Mouse (Mus musculus): ENCODE measurements around the gene Gapdhs.
A peak's percentile ranks its signal among the peaks of the same experiment; 100 is the strongest.
"Not testable (repeated sequence)": the region's sequence is repeated elsewhere in the genome, so short reads cannot be mapped to it uniquely, and the experiment has no call there.

Gapdhs gene

DNA sequence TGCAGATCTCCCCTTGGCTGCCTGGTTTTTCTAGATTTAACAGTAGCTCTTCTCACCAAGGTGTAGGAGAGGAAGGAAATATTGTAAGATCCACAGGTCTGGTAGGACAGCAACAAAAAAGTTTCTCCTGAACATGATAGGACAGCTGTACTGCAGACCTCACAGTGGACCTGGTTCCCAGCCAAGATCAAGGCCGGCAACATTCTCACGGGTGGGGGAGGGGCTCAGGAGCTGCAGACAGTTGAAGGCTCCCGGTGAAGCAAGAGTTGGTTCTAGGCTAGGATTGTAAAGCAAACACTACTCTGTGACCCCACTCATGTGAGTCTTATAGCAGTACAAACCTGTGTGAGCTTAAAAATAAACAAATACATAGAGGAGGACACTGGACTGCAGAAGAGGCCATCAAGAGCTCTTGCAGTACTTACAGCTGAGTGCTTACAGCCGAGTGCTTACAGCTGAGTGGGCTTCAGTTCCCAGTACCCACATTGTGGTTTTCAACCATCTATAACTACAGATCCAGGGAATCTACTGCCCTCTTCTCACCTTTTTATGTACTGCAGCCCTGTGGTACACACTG is 629 bp upstream of the Gapdhs start:
- peak; percentile 36 to 53 for DNase-seq

DNA sequence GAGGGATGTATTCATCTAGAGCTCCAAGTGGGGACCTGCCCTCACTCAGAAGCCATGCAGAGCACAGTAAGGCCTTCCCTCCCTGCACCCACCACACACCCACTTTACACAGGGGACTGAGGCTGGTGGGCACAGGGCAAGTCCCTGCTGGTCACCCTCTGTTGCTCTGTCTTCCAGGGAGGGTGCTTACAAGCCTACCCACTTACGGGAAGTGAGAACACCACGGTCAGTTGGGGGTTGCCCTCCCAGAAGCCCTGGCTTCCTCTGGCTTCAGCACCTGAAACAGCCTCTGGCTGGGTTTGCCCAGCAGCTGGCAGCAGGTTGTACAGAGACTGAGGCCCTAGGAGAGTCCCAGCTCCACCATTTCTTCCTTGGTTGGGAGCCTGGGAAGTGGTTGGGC is 911 bp downstream of the Gapdhs start:
- not testable (repeated sequence) for DNase-seq

DNA sequence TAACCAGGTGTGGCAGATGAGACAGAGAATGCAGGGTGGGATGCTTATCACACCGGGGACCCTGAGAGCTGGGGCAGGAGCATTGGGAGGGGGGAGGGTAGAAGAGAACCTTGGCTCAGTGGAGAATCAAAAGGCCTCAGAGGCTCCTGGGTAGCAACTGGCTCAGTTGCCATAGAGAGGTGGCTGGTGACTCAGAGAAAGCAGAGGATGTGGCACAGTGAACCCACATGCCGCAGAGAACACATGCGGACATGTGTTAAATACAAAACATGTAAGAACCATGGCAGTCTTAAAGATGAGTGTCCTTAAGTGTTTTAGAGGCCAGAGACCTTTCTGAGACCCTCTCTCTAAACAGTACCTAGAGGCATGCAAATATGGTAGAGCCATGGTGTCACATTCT is 7.3 kb downstream of the Gapdhs start:
- DNase-seq = no peak

DNA sequence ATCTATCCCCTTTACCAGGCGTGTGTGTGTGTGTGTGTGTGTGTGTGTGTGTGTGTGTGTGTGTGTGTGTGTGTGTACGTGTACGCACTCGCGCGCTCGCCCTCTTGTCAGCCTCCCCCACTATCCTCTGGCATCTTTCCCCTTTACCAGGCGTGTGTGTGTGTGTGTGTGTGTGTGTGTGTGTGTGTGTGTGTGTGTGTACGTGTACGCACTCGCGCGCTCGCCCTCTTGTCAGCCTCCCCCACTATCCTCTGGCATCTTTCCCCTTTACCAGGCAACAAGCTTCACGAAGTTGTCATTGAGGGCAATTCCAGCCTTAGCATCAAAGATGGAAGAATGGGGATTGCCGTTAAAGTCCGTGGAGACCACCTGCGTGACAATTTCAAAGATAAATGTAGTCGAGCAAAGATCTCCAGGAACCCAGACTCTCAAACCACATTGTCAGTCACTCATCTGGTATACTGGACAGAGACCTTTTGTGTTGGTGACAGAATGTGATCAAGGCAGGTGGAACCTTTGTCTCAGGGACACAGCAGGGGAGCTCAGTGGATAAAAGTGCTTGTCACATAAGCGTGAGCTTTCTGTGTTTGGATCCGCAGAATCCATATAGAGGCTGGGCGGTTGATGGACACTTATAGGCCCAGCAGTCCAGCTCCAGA is 13.3 kb downstream of the Gapdhs start:
- peak; percentile 64 to 65 for DNase-seq

DNA sequence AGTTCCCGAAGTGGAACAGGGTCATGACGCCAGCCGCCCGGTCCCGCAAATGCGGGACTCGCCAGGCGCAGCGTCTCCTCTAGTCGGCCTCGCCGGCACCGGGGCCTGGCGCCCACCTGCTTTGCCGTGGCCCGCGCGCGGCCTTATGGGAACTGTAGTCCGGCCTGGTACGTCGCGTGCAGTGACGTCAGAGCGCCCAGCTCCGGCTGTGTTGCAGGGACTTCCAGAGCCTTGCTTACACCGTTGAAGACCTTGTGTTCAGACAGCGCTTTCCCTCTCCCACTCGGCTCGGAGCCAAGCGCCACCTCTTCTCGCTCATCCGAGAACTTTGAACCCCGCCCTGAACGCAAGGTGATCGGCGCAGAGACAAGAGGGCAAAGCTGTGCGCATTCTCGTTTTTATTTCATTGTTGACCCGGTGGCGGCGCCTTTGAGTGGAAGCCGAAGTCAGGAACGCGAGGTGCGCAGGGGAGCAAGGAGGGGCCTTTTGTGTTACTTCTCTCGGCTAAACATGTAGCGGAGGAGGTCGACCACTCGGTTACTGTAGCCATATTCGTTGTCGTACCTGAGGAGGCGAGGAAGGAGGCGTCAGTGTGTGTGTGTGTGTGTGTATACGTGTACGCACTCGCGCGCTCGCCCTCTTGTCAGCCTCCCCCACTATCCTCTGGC is 14.0 kb downstream of the Gapdhs start, which contains the start of gene Tmem147:
Gene Tmem147, minus strand, starts transcription at position 145 of the 668 bp plus-strand sequence.
- DNase-seq = peak; percentile 99

DNA sequence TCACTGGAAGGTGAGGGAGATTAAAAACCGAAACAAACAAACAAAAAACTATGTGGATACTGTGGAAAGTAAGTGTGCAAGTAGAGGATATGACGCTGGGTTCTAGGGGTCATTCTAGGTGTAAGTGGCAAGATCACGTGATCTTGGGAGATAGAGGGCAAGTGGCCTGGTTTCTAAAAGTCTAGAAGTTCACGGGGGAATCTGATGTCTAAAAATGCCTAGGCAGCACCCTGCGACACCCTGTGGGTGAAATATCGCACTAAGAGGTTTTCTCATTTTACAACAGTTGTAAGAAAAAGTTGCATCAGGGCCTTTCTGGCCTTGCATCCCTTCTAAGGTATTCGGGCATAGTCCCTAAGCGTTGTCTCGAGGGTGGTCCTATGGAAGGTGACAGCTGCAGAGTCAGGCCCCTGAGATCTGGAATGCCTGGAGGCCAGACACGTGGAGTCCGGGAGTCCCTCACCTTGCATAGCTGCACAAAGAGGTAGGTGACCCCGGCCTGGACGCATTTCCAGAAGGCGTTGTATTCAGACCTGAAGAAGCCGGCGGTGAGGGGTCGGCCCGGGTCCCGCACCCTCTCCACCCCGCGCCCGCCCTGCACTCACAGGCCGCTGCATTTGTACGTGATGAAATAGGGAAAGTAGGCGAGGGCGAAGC is 14.6 kb downstream of the Gapdhs start:
- DNase-seq = no peak

DNA sequence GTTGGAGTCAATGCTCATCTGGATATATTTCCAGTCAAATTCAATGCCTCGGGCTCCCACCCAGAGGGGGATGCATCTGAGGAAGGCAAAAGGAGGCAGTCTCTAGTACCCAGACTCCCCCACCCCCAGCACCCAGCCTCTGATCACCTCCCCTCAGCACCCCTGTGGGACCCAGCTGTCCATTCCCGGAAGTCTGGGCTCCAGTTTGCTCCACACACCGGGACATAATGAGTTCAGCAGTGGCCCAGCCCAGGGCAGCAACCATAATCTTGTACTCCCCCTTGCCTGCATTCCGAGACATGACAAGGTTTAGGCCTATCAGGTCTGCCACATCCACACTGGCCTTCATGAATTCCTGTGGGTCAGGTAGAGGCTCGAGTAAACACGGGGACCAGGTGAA is 15.3 kb downstream of the Gapdhs start:
- peak in 1 of 2 experiments; percentile 30 for DNase-seq

DNA sequence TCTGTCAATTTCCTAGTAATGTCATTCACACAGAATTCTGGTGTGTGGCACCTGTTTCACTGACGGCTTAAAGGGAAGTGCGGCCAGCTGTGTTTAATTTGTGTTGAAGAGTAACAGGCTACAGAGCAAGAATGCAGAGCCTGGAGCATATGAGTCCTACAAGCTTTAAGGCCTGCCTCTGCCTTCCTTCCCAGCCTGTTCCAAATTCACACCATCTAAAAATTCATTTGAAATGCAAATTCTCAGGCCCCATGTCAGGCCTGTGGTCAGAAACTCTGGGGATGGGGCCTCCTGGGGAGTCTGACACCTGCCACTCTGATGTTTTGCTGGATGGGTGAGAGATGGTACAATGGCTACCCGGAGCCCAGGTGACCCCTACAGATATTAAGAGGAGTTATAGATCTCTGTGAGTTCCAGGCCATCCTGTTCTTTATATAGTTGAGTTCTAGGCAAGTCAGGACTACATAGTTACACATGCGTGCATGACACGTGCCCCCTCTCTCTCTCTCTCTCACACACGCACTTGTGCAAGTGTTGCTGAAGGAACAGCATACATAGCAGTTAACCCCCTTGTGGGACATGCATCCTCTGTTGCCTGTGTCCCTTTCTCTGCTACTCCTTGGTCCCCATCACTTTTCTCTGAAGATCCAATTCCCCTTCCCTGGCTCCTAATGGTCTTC is 20.1 kb downstream of the Gapdhs start:
- no peak for DNase-seq

DNA sequence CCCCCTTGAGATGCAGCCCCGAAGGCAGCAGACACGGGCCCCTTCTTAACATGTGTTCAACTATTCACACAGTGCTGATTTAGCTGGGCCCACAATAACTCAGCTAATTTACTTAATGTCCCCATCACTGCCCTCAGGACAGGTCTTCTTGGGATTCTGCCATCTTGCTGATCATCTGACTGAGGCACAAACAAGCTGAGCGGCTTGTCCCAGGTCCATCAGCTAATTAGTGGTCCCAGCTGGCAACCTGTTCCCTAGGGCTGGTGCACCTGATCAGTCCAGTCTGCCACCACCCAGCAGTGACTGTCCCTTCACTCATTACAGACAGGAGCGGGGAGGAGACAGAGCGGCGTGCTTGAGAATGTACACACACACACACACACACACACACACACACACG is 22.2 kb downstream of the Gapdhs start:
- peak; percentile 73 to 75 for DNase-seq

DNA sequence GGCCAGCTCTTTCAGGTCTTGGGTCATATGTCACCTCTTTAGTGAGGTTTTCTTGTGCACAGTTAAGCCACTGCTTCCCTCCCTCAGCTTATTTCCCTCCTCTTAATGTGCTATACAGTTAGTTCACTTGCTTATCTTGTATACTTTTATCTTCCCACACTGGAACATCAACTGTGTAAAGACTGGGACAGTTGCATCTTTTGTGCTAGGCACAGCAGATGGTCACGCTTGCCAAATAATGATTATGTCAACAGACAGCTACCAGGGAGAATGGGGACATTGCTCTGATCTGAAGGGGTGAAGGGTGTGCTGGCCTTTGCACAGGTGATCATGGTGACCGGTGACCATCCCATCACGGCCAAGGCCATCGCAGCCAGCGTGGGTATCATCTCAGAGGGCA is 23.8 kb downstream of the Gapdhs start:
- DNase-seq = no peak

DNA sequence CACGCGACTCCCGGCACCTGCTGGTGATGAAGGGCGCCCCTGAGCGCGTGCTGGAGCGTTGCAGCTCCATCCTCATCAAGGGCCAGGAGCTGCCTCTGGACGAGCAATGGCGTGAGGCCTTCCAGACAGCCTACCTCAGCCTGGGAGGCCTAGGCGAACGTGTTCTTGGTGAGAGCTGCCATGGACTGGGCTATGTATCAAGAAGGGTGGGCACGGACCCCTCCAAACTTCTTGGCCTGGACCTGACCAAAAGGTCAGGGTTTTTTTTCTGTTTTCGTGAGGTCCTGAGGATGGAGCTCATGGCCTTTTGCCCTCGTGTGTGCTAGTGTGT is 25.8 kb downstream of the Gapdhs start:
- DNase-seq = no peak

DNA sequence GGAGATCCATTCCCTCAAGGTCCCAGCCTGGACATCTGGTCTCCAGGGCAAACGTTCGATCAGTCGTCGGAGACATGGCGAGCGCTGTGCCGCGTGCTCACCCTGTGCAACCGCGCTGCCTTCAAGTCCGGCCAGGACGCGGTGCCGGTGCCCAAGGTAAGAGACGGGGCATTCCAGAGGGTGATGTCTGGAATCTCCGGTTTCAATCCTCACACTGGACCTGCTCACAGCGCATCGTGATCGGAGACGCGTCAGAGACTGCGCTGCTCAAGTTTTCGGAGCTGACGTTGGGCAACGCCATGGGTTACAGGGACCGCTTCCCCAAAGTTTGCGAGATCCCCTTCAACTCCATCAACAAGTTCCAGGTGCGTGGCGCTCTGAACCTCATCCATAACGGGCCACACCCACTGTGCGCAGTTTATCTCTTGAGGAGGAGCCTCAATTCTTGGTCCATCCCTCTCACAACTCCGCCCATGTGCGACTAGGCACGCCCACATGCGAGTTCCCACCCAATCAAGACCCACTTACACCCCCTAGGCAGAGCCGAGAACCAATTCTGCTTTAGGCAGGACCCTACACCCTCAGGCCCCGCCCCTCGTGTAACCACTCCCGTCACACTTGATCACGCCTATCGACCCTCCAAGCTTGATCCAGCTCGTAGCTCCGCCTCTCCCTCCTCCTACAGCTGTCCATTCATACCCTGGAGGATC is 26.3 kb downstream of the Gapdhs start:
- peak; percentile 67 to 82 for DNase-seq

DNA sequence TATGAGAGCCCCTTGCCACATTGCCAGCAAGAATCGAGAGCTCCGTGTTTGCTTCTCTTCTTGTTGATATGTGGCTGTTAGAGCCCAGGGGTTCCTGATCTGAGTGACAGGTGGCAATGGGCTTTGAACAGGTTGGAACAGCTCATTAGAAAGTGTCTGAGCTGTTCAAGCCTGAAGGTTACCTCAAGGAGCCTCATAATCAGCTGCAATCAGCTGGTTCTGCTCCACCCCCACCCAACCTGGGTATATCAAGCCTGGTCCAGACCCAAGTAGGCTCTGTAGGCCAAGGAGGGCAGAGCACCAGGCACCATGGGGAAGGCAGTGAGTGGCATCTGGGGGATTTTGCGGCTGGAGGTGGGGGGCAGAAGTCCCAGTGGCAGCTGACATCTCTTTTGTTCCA is 31.5 kb downstream of the Gapdhs start, which contains the start of gene Atp4a:
Gene Atp4a, plus strand, starts transcription at position 268 of the 400 bp plus-strand sequence.
- no peak for DNase-seq

DNA sequence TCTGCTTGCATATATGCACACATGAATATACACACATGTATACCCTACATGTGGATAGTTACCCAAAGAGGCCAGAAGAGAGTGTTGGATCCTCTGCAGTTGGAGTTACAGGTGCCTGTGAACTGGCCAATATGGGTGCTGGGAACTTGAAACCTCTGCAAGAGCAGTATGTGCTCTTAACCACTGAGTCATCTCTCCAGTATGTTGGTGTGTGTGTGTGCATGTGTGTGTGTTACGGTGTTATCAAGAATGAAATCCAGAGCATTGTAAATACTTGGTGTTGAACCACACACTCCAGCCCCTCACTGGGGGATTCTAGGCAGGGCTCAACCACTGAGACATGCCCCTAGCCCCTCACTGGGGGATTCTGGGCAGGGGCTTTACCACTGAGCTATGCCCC is 36.0 kb downstream of the Gapdhs start:
- no peak for DNase-seq

DNA sequence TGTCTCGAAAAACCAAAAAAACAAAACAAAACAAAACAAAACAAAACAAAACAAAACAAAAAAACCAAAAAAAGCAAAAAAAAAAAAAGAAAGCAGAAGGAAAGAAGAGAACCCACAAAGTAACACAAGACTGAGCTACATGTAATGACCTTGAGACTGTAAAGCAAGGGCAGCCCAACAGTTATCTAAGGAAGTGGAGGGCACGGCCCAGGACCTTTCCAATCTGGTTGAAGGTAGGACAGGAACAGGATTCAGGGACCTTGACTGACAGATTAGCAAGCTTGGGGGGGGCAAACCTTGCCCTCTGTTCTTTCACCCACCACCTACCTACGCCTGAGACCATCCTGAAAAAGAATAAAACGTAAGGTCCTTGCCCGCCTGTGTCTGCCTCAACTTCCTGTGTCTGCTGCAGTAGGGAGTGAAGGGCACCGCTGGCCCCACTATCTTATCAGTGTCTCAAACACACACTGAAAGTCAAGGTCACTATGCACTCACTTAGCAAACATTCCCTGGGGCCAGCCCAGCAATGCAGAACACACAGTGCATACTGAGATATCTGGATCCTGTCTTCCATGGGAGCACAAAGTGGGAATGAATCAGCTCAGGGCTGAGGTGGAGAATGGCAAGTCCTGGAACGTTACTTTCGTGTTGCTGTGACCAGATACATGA is 37.1 kb downstream of the Gapdhs start:
- no peak for DNase-seq

DNA sequence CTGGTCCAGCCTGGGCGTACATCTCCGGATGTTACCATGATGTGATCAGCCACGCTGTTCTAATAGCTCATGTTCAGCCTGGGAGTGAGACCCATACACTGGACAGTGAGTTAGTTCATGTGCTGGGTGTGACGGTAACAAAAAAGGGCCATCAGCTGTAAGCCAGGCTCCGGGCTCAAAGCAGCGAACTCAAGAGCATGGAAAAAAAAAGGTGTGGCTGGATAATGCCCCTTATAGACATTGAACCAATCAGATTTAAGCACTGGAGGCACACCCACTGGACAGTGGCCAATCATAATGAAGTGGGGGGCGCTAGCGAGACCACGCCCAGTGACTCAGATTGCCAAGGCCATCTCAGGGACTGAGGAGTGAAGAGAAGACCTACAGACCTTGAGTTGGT is 44.9 kb downstream of the Gapdhs start, which contains the start of gene 2200002J24Rik:
Gene 2200002J24Rik, plus strand, starts transcription at position 338 of the 400 bp plus-strand sequence.
- DNase-seq = peak; percentile 43 to 44

DNA sequence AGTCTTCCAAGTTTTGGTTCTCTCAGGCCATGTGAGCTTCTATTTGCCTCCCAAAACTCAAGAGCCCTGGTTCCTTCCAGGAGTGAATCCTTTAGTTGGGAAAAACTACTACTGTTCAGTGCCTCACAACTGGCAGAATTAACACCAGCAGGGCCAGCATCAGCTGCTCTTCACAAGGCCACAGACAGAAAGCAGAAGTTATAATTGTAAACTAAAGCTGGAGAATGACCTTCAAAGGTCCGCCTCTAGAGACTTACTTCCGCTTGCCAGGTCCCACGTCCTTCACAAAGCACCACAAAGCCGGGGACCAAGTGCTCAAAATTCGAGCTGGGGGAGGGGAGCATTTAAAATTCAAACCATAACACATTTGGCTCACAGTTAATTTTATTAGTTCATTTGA is 45.4 kb downstream of the Gapdhs start:
- no peak for DNase-seq

DNA sequence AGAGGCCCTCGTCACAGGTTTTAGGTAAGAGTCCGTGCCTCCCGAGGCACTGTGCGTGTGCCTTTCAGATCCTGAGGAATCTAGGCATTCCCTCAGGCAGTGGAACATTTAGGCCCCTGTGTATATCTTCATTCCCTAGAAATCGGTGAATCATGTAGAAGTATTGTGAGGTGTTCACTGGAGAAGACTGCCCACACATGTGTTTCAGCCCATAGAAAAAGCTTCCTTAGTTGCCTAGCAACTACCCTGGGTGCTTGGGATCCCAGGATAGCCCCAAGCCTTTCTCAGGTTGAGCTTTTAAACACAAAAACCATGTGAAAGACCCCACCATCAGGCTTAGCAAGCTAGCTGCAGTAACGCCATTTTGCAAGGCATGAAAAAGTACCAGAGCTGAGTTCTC is 55.2 kb downstream of the Gapdhs start:
- DNase-seq = no peak

DNA sequence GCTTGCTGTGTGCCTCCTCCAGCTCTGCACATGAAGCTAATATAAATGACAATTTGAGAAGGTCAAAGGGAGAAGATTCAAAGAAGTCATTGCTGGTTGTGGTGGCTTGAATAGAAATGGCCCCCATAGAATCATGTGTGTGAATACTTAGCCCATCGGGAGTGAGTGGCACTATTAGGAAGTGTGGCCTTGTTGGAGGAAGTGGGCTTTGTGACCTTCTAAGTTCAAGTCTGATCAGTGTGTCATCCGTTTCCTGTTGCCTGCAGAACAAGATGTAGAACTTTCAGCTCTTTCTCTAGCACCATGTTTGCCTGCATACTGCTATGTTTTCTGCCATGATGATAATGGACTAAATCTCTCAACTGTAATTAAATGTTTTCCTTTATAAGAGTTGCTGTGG is 60.1 kb downstream of the Gapdhs start:
- no peak for DNase-seq

DNA sequence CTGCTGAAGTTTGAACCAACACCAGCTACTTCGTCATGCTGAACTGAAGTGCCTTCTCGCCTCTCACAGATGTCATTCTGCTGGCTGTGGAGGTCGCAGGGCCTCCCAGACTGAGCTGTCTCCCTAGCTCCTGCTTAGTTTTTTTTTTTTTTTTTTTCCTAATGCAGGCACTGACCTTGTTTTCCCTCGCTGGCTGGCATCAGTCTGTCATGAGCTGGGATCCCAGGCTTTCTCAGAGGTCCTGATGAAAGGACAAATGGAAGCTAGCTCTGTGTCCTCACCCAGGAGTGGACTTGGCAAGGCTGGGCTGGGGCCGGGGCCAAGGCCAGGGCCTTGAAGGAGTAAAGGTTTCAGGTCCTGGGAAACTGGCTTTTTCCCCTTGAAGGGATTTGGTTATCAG is 61.6 kb downstream of the Gapdhs start:
- DNase-seq = no peak

All from cerebellum, postnatal 10 days (tissue).